8 mouse cellular contexts compared by ENCODE assay signal in genomic region chr3:69045400-69045703, GRCm38 (mm10). TPM values are rescaled to one million over a fixed set of nuclear protein-coding genes. Genes with fewer than 3 reads are reported as not detected.
DNase-seq lines count a peak whose midpoint lies in the region; ATAC-seq and TF ChIP-seq lines count a peak whose summit lies in the region.

No protein-coding gene starts in this region.

- no peaks in the 10 kb centered on the region for H3K27me3 ChIP-seq in embryonic facial prominence, embryonic 12.5 days
- no peaks in the 10 kb centered on the region for H3K27me3 ChIP-seq in intestine, postnatal 0 days (replicated peaks; ENCODE audit: control insufficient read depth, insufficient read depth, low read length)
- H3K27me3 ChIP-seq in neural tube, embryonic 12.5 days (replicated peaks) = no peaks in the 10 kb centered on the region

- H3K9me3 ChIP-seq in embryonic facial prominence, embryonic 12.5 days = no peaks in the 10 kb centered on the region
- no peaks in the 10 kb centered on the region for H3K9me3 ChIP-seq in intestine, postnatal 0 days (ENCODE audit: control insufficient read depth)
- H3K9me3 ChIP-seq in neural tube, embryonic 12.5 days = no peaks in the 10 kb centered on the region

- H3K36me3 ChIP-seq in embryonic facial prominence, embryonic 12.5 days = peaks cover under 1% of the 10 kb centered on the region; the same call in 1 of the 2 replicates
- H3K36me3 ChIP-seq in intestine, postnatal 0 days (ENCODE audit: control insufficient read depth, insufficient read depth) = no peaks in the 10 kb centered on the region
- no peaks in the 10 kb centered on the region; the same call in 1 of the 2 replicates for H3K36me3 ChIP-seq in neural tube, embryonic 12.5 days

- no peak for TF ChIP-seq CTCF in intestine, postnatal 0 days (IDR thresholded peaks at IDR 0.05; ENCODE audit: low read depth)

- H3K27ac ChIP-seq in embryonic facial prominence, embryonic 12.5 days = peak overlapping the region; percentile 96
- H3K27ac ChIP-seq in intestine, postnatal 0 days (ENCODE audit: low read depth, low read length) = peak overlapping the region; percentile 51
- peak overlapping the region; percentile 85 for H3K27ac ChIP-seq in neural tube, embryonic 12.5 days

- peaks cover 11% of the 10 kb centered on the region for H3K4me1 ChIP-seq in embryonic facial prominence, embryonic 12.5 days
- H3K4me1 ChIP-seq in intestine, postnatal 0 days (replicated peaks; ENCODE audit: control insufficient read depth, insufficient read depth, low read length) = no peaks in the 10 kb centered on the region
- peaks cover 7% of the 10 kb centered on the region for H3K4me1 ChIP-seq in neural tube, embryonic 12.5 days

- peak overlapping the region; percentile 89 for H3K4me3 ChIP-seq in embryonic facial prominence, embryonic 12.5 days
- H3K4me3 ChIP-seq in intestine, postnatal 0 days (ENCODE audit: low read depth, low read length) = peak overlapping the region; percentile 93
- peak overlapping the region; percentile 87 for H3K4me3 ChIP-seq in neural tube, embryonic 12.5 days

- DNase-seq in layer of hippocampus, adult 11-12 months (ENCODE audit: low spot score) = peak; percentile 20
- DNase-seq in layer of hippocampus, postnatal 10 days (ENCODE audit: low spot score in 2 of 2) = no peak
- no peak for DNase-seq in layer of hippocampus, adult 18-20 months (ENCODE audit: low spot score in 2 of 2)
- DNase-seq in cerebellum, adult 18-20 months = no peak
- DNase-seq in embryo, embryonic 9.5 days (ENCODE audit: extremely low spot score) = no peak

- no peak for ATAC-seq in embryonic facial prominence, embryonic 12.5 days (ENCODE audit: insufficient number of reproducible peaks, insufficient read depth, low FRiP score, low TSS enrichment)
- no peak for ATAC-seq in intestine, postnatal 0 days
- no peak; the same call in 1 of the 2 replicates for ATAC-seq in neural tube, embryonic 12.5 days (ENCODE audit: low FRiP score, low read depth)

- peak overlapping the region; percentile 68 for H3K4me2 ChIP-seq in embryonic facial prominence, embryonic 12.5 days (replicated peaks)
- peak overlapping the region; percentile 82 for H3K4me2 ChIP-seq in intestine, postnatal 0 days (replicated peaks; ENCODE audit: low read depth)
- H3K4me2 ChIP-seq in neural tube, embryonic 12.5 days (replicated peaks) = peak overlapping the region; percentile 67

- H3K9ac ChIP-seq in embryonic facial prominence, embryonic 12.5 days = peak overlapping the region; percentile 96
- peak overlapping the region; percentile 83 for H3K9ac ChIP-seq in intestine, postnatal 0 days (ENCODE audit: low read depth, low read length)
- peak overlapping the region; percentile 94 for H3K9ac ChIP-seq in neural tube, embryonic 12.5 days

- 5% methylated on average over 9 of the region's 9 CpGs for WGBS in embryonic facial prominence, embryonic 12.5 days
- 4% methylated on average over 9 of the region's 9 CpGs for WGBS in intestine, postnatal 0 days
- 5% methylated on average over 9 of the region's 9 CpGs for WGBS in neural tube, embryonic 12.5 days

RNA-seq across cellular contexts. Expression of gene Trim59, which starts 0.8 kb away (rescaled TPM):
- 1 to 10 TPM; 8.6 to 8.7 TPM for total RNA-seq in layer of hippocampus, postnatal 10 days (2021)
- polyA plus RNA-seq in embryonic facial prominence, embryonic 12.5 days (2016; fragmentation: Nextera tagmentation; extraction: Ambion mirVana) = 165 and 167 TPM in 2 replicates
- 16.4 and 18.0 TPM in 2 replicates for polyA plus RNA-seq in intestine, postnatal 0 days (2015; fragmentation: Nextera tagmentation; extraction: Ambion mirVana)
- 112 and 114 TPM in 2 replicates for polyA plus RNA-seq in neural tube, embryonic 12.5 days (2016; fragmentation: Nextera tagmentation; extraction: Ambion mirVana)
- 10 to 100 TPM; 15.1 to 17.4 TPM for total RNA-seq in layer of hippocampus, adult 18-20 months (2021)

RNA-seq across cellular contexts. Expression of gene Smc4, which starts 40.8 kb away (rescaled TPM):
- total RNA-seq in layer of hippocampus, postnatal 10 days (2021) = 10 to 100 TPM; 14.7 to 15.5 TPM
- 168 and 174 TPM in 2 replicates for polyA plus RNA-seq in embryonic facial prominence, embryonic 12.5 days (2016; fragmentation: Nextera tagmentation; extraction: Ambion mirVana)
- polyA plus RNA-seq in intestine, postnatal 0 days (2015; fragmentation: Nextera tagmentation; extraction: Ambion mirVana) = 53.3 and 56.6 TPM in 2 replicates
- polyA plus RNA-seq in neural tube, embryonic 12.5 days (2016; fragmentation: Nextera tagmentation; extraction: Ambion mirVana) = 125 TPM in 2 replicates
- 1 to 10 TPM; 5.8 to 6.8 TPM for total RNA-seq in layer of hippocampus, adult 18-20 months (2021)

RNA-seq across cellular contexts. Expression of gene Ift80, which starts 41.0 kb away (rescaled TPM):
- total RNA-seq in layer of hippocampus, postnatal 10 days (2021) = 10 to 100 TPM; 13.4 to 22.5 TPM
- 22.2 and 24.5 TPM in 2 replicates for polyA plus RNA-seq in embryonic facial prominence, embryonic 12.5 days (2016; fragmentation: Nextera tagmentation; extraction: Ambion mirVana)
- polyA plus RNA-seq in intestine, postnatal 0 days (2015; fragmentation: Nextera tagmentation; extraction: Ambion mirVana) = 1.8 and 1.9 TPM in 2 replicates
- 12.6 and 13.5 TPM in 2 replicates for polyA plus RNA-seq in neural tube, embryonic 12.5 days (2016; fragmentation: Nextera tagmentation; extraction: Ambion mirVana)
- 10 to 100 TPM; 24.6 to 25.2 TPM for total RNA-seq in layer of hippocampus, adult 18-20 months (2021)
